Mouse (Mus musculus): ENCODE data around the gene Srsf9. TPM values are rescaled to one million over a fixed set of nuclear protein-coding genes. Genes with fewer than 3 reads are reported as not detected.
"Not testable (repeated sequence)": the region's sequence is repeated elsewhere in the genome, so short reads cannot be mapped to it uniquely, and the experiment has no call there.

The Srsf9 gene
- total RNA-seq, 4 experiments from 2014 or later: 83.6 to 93.5 (median 86.2) TPM

DNA sequence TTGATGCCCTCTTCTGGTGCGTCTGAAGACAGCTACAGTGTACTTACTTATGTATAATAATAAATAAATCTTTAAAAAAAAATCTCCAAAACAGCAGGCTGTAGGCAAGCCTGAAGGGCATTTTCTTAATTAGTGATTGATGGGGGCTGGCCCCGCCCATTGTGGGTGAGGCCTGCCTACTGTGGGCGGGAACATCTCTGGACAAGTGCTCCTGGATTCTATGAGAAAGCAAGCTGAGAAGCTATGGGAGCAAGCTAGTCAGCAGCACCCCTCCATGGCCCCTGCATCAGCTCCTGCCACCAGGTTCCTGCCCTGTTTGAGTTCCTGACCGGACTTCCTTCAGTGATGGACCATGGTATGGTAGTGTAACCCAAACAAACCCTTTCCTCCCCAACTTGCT is 37.8 kb downstream of the Srsf9 start:
- no peak for DNase-seq (ENCODE audit: low spot score in 2 of 2)

DNA sequence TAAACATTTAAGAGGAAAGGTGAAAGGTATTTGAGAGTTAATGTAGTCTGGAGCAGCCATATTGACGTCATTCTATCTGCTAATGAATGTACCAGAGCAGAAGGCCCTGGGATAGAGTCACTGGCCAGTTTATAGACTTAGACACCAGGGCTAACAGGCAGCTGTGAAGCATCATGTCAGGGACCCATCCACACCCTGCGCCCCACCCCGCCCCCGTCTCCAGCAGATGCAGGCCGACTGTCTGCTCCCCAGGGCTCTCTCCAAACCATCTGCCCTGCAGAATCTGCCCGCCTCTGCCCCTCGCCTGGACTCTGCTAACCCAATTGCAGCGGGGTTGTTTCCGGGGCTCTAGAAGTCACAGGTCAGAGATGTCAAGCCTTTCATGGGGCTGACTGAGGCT is 44.8 kb downstream of the Srsf9 start:
- DNase-seq (ENCODE audit: low spot score in 2 of 2): no peak

DNA sequence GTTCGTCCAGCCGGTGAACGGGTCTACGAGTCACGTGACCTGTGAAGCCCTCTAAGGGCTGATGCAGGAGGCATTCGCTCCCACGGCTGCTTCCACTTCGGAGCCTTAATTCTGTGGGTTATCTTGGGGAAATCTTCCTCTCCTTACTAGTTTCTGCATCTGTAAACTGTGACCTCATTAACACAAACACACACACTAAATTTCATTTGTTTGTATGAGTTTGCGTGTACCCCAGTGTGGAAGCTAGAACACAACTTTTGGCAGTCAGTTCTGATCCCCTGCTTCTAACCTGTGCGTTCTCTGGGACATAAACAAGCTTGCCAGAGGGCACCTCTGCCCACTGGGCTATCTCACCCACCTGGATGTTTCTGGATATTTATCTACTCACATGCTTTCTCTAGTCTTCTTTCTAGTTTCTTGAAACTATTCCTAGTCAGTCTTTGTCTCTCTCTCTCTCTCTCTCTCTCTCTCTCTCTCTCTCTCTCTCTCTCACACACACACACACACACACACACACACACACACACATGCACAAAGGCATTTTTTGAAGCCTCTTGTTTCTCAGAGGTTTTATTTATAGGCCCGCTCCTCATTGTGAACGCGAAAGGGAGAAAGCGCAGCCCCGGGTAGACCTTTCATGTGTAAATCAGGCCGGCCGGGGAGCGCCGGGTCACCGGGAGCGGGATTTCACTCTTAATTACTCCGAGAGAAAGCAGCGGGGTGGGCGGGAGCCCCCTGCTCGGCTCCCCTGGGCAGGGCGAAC is 46.6 kb downstream of the Srsf9 start:
- peak; percentile 26 to 34 for DNase-seq (ENCODE audit: low spot score in 2 of 2)

DNA sequence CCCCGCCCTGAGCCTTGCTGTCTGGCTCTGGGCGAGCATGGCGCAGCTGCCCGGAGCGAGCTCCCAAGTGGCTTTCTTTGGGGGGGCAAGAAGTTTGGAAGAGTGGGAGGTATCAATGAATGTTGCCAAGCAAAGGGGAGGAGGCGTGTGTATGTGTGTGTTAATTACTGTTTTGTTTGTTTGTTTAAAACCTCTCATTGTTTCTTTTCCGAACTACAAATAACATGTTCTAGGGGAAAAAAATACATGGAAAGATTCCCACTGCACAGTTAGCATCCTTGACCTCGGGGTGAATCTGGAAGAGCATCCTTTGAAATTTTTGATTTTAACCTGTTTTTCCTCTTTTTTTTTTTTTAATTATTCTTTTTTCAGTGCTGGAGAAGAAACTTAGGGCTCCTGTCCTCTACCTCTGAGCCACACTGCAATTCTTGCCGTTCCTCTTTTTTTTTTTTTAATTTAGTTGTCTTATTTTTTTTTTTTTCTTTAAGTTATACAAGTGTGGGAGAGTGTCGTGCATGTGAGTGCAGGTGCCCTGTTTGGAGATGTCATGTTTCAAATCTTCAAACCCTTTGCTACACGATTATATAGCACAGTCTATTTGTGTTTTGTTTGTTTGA is 47.3 kb downstream of the Srsf9 start:
- no peak for DNase-seq (ENCODE audit: low spot score in 2 of 2)

DNA sequence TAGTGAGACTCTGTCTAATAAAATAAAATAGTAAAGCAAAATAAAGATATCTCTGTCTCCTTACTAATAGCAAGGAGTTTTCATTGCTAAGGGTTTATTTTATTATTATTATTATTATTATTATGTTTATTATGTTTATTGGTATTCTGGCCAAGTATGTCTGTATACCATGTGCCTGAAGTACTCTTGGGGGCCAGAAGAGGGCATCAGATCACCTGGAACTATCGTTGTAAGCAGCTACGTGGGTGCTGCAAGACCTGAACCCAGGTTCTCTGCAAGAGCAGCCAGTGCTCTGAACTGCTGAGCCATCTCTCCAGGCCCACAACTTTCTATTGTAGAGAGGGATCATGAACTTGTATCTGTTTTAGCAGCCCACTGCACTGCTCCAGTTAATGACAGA is 48.5 kb downstream of the Srsf9 start:
- DNase-seq (ENCODE audit: low spot score in 2 of 2): no peak

DNA sequence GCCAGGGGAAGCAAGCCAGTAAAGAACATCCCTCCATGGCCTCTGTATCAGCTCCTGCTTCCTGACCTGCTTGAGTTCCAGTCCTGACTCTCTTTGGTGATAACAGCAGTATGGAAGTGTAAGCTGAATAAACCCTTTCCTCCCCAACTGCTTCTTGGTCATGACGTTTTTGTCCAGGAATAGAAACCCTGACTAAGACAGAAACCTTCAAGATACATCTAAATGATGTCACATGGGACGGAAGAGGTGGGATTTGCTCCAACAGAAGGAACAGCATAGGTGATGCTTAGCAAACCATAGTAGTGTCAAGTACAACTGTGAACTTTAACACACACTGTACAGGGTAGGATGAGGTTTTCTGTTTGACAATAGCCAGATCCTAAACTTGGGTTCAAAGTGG is 51.9 kb downstream of the Srsf9 start:
- DNase-seq (ENCODE audit: low spot score in 2 of 2): not testable (repeated sequence)

Other genes with a start within 250 kb of the Srsf9 start
- gene Gm10401, start 228.9 kb upstream of the Srsf9 start, total RNA-seq (2022): not detected
- 10 to 100 TPM in 1 of 4 experiments, 1 to 10 TPM in 3; 8.1 to 11.7 (median 9.2) TPM for gene Acads, start 207.8 kb upstream of the Srsf9 start, total RNA-seq (2022)
- 10 to 100 TPM; 26.9 to 29.3 (median 27.6) TPM for gene Unc119b, start 192.2 kb upstream of the Srsf9 start, total RNA-seq (2022)
- gene Mlec, start 169.0 kb upstream of the Srsf9 start, total RNA-seq (2022): 100 to 1,000 TPM in 1 of 4 experiments, 10 to 100 TPM in 3; 80.4 to 100 (median 89.0) TPM
- gene Cabp1, start 132.8 kb upstream of the Srsf9 start, total RNA-seq (2022): 100 to 1,000 TPM; 109 to 118 (median 114) TPM
- 100 to 1,000 TPM in 2 of 4 experiments, 10 to 100 TPM in 2; 89.0 to 104 (median 99.1) TPM for gene Pop5, start 91.3 kb upstream of the Srsf9 start, total RNA-seq (2022)
- gene Rnf10, start 54.3 kb upstream of the Srsf9 start, total RNA-seq (2022): 100 to 1,000 TPM; 226 to 251 (median 245) TPM
- gene Coq5, start 47.5 kb upstream of the Srsf9 start, total RNA-seq (2022): 10 to 100 TPM; 38.7 to 45.6 (median 41.5) TPM
- gene Dynll1, start 26.2 kb upstream of the Srsf9 start, total RNA-seq (2022): 100 to 1,000 TPM; 630 to 827 (median 734) TPM
- 10 to 100 TPM; 19.1 to 22.9 (median 20.9) TPM for gene Gatc, start 14.0 kb downstream of the Srsf9 start, total RNA-seq (2022)
- gene Triap1, start 14.0 kb downstream of the Srsf9 start, total RNA-seq (2022): 10 to 100 TPM; 21.1 to 24.6 (median 22.9) TPM
- gene Cox6a1, start 21.8 kb downstream of the Srsf9 start, total RNA-seq (2022): 100 to 1,000 TPM; 621 to 774 (median 709) TPM
- gene Msi1, start 102.4 kb downstream of the Srsf9 start, total RNA-seq (2022): 10 to 100 TPM; 57.2 to 62.6 (median 60.8) TPM
- gene Pla2g1b, start 139.1 kb downstream of the Srsf9 start, total RNA-seq (2022): not detected
- 10 to 100 TPM; 34.0 to 58.6 (median 41.9) TPM for gene Sirt4, start 157.5 kb downstream of the Srsf9 start, total RNA-seq (2022)
- 10 to 100 TPM; 38.1 to 45.8 (median 40.2) TPM for gene Pxn, start 179.5 kb downstream of the Srsf9 start, total RNA-seq (2022)
- gene Rplp0, start 232.3 kb downstream of the Srsf9 start, total RNA-seq (2022): 100 to 1,000 TPM; 188 to 289 (median 230) TPM
- gene Gcn1l1, start 238.1 kb downstream of the Srsf9 start, total RNA-seq (2022): 10 to 100 TPM; 72.7 to 85.7 (median 77.4) TPM